Mouse (Mus musculus): ENCODE results near the gene Ubash3b. TPM values are rescaled to one million over a fixed set of nuclear protein-coding genes. Genes with fewer than 3 reads are reported as not detected.

The Ubash3b gene
- polyA plus RNA-seq, 1 experiment = 2.9 TPM

GRCm38 (mm10) chr9:41198501-41199265 lies 37.2 kb upstream of the Ubash3b start:
- no peak overlapping the region for H3K27ac ChIP-seq (ENCODE audit: insufficient read depth, low read length)
- no peaks in the 10 kb centered on the region for H3K36me3 ChIP-seq (ENCODE audit: control insufficient read depth, insufficient read depth, low read length, poor library complexity, severe bottlenecking)
- H3K9me3 ChIP-seq (replicated peaks; ENCODE audit: control insufficient read depth, insufficient read depth, low read length, poor library complexity, severe bottlenecking) = no peaks in the 10 kb centered on the region
- H3K9ac ChIP-seq (ENCODE audit: low read depth, poor library complexity, severe bottlenecking) = no peak overlapping the region
- no peaks in the 10 kb centered on the region for H3K27me3 ChIP-seq (ENCODE audit: control insufficient read depth, insufficient read depth, low read length, poor library complexity, severe bottlenecking)
- H3K4me3 ChIP-seq (ENCODE audit: low read depth, low read length) = no peak overlapping the region
- TF ChIP-seq POLR2A (IDR thresholded peaks at IDR 0.05; ENCODE audit: insufficient read depth, low read length) (no peak), CTCF (IDR thresholded peaks at IDR 0.05; ENCODE audit: low read depth, low read length) (no peak), EP300 (IDR thresholded peaks at IDR 0.05; ENCODE audit: insufficient read depth, low read depth, low read length) (no peak)
- no peaks in the 10 kb centered on the region for H3K4me1 ChIP-seq (ENCODE audit: control insufficient read depth, insufficient read depth, low read length)

DNA sequence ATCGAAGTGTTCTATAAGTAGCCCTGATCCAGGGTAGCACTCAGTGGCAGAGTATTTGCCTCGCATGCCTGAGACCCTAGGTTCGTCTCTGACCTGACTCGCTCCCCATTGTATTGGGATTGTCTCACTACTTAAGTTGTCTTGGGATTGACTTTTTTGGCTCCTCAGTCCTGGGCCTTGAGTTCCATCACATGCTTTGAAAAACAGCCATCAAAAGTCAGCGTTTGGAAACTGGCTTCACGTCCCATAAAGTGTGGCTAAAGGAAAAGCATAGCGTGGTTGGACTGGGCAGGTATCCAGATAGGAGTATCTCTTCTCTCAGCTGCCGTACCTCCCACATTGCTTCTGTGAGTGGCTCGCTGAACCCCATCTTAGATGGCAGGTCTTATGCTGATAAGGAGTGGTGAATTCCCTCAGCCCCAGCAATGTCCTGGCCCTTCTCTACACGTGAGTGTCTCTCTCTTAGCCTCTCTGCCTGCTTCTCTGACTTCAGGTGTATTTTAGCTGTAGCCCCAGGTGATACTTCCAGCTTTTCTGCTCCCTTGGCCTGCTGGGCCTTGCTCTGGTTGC lies 34.3 kb upstream of the Ubash3b start:
- Histone ChIP-seq H3K27me3 (ENCODE audit: control insufficient read depth, insufficient read depth, low read length, poor library complexity, severe bottlenecking) (no peaks in the 10 kb centered on the region), H3K9ac (ENCODE audit: low read depth, poor library complexity, severe bottlenecking) (no peak overlapping the region)

GRCm38 (mm10) chr9:41191651-41192210 lies 30.2 kb upstream of the Ubash3b start:
- no peak overlapping the region for H3K9ac ChIP-seq (ENCODE audit: low read depth, poor library complexity, severe bottlenecking)
- H3K27ac ChIP-seq (ENCODE audit: insufficient read depth, low read length) = no peak overlapping the region
- H3K4me3 ChIP-seq (ENCODE audit: low read depth, low read length) = no peak overlapping the region
- no peaks in the 10 kb centered on the region for H3K9me3 ChIP-seq (replicated peaks; ENCODE audit: control insufficient read depth, insufficient read depth, low read length, poor library complexity, severe bottlenecking)
- no peak for TF ChIP-seq EP300 (IDR thresholded peaks at IDR 0.05; ENCODE audit: insufficient read depth, low read depth, low read length)
- no peak for TF ChIP-seq CTCF (IDR thresholded peaks at IDR 0.05; ENCODE audit: low read depth, low read length)
- TF ChIP-seq POLR2A (IDR thresholded peaks at IDR 0.05; ENCODE audit: insufficient read depth, low read length) = no peak
- no peaks in the 10 kb centered on the region for H3K4me1 ChIP-seq (ENCODE audit: control insufficient read depth, insufficient read depth, low read length)
- H3K27me3 ChIP-seq (ENCODE audit: control insufficient read depth, insufficient read depth, low read length, poor library complexity, severe bottlenecking) = no peaks in the 10 kb centered on the region
- no peaks in the 10 kb centered on the region for H3K36me3 ChIP-seq (ENCODE audit: control insufficient read depth, insufficient read depth, low read length, poor library complexity, severe bottlenecking)

More for the DNA sequence above, 34.3 kb upstream of the Ubash3b start:
- Histone ChIP-seq H3K27ac (ENCODE audit: insufficient read depth, low read length) (no peak overlapping the region), H3K36me3 (ENCODE audit: control insufficient read depth, insufficient read depth, low read length, poor library complexity, severe bottlenecking) (no peaks in the 10 kb centered on the region), H3K4me3 (ENCODE audit: low read depth, low read length) (no peak overlapping the region), H3K9me3 (replicated peaks; ENCODE audit: control insufficient read depth, insufficient read depth, low read length, poor library complexity, severe bottlenecking) (no peaks in the 10 kb centered on the region), H3K4me1 (ENCODE audit: control insufficient read depth, insufficient read depth, low read length) (no peaks in the 10 kb centered on the region)
- TF ChIP-seq EP300 (IDR thresholded peaks at IDR 0.05; ENCODE audit: insufficient read depth, low read depth, low read length) (no peak), POLR2A (IDR thresholded peaks at IDR 0.05; ENCODE audit: insufficient read depth, low read length) (no peak), CTCF (IDR thresholded peaks at IDR 0.05; ENCODE audit: low read depth, low read length) (no peak)

DNA sequence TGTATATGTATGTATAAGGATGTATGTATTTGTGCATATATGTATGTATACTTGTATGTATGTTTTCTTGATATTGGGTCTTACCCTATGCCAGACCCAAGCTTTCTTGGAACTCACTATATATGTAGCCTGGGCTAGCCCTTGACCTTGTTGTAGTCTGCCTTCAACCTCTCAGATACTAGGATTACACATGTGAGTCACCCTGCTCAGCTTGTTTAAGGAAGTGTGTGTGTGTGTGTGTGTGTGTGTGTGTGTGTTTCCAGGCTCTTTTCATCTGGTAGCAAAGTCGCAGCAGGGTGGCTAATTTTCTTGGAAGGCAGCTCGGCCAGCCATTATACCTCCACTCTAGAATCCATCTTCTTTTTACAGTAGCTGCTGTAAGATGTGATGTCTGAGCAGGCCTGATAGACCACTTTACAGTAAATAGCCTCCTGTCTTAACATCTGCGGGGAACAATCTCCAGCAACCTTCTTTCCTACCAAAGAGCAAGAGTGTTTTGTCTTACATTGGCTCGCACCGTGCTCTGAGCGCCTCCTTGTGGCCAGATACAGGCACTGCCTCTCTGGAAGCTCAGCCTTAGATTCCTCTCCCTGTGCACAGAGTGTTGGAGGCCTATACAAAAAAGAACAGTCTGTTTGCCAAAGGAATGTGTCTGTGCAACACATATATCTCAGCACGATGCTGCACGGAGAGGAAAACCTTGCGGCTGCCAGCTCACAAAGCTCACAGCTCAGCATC lies 29.4 kb upstream of the Ubash3b start:
- Histone ChIP-seq H3K9ac (ENCODE audit: low read depth, poor library complexity, severe bottlenecking) (no peak overlapping the region), H3K27me3 (ENCODE audit: control insufficient read depth, insufficient read depth, low read length, poor library complexity, severe bottlenecking) (no peaks in the 10 kb centered on the region), H3K4me1 (ENCODE audit: control insufficient read depth, insufficient read depth, low read length) (no peaks in the 10 kb centered on the region), H3K27ac (ENCODE audit: insufficient read depth, low read length) (no peak overlapping the region), H3K4me3 (ENCODE audit: low read depth, low read length) (no peak overlapping the region), H3K36me3 (ENCODE audit: control insufficient read depth, insufficient read depth, low read length, poor library complexity, severe bottlenecking) (no peaks in the 10 kb centered on the region), H3K9me3 (replicated peaks; ENCODE audit: control insufficient read depth, insufficient read depth, low read length, poor library complexity, severe bottlenecking) (no peaks in the 10 kb centered on the region)
- TF ChIP-seq POLR2A (IDR thresholded peaks at IDR 0.05; ENCODE audit: insufficient read depth, low read length) (no peak), EP300 (IDR thresholded peaks at IDR 0.05; ENCODE audit: insufficient read depth, low read depth, low read length) (no peak), CTCF (IDR thresholded peaks at IDR 0.05; ENCODE audit: low read depth, low read length) (peak; percentile 96)

- no peaks in the 10 kb centered on the region for H3K27me3 ChIP-seq (ENCODE audit: control insufficient read depth, insufficient read depth, low read length, poor library complexity, severe bottlenecking)
- H3K9ac ChIP-seq (ENCODE audit: low read depth, poor library complexity, severe bottlenecking) = no peak overlapping the region
- TF ChIP-seq POLR2A (IDR thresholded peaks at IDR 0.05; ENCODE audit: insufficient read depth, low read length) = no peak
- H3K9me3 ChIP-seq (replicated peaks; ENCODE audit: control insufficient read depth, insufficient read depth, low read length, poor library complexity, severe bottlenecking) = no peaks in the 10 kb centered on the region
- no peak overlapping the region for H3K27ac ChIP-seq (ENCODE audit: insufficient read depth, low read length)
- no peaks in the 10 kb centered on the region for H3K36me3 ChIP-seq (ENCODE audit: control insufficient read depth, insufficient read depth, low read length, poor library complexity, severe bottlenecking)
- H3K4me3 ChIP-seq (ENCODE audit: low read depth, low read length) = no peak overlapping the region
- no peaks in the 10 kb centered on the region for H3K4me1 ChIP-seq (ENCODE audit: control insufficient read depth, insufficient read depth, low read length)
Observed at GRCm38 (mm10) chr9:41187939-41188338, 26.4 kb upstream of the Ubash3b start.
